Mouse (Mus musculus) small intestine, adult 10 weeks (tissue): ENCODE data around the gene Ngdn. TPM values are rescaled to one million over a fixed set of nuclear protein-coding genes. Genes with fewer than 3 reads are reported as not detected.

Experiments used
- polyA plus RNA-seq: library from polyadenylated mRNA; stranded (reverse); fragments of 350-450 nt; fragmentation: Illumina TruSeq; extraction: RNeasy Lipid Tissue Mini Kit (QIAGEN cat#74804); gene quantifications from one replicate; pipeline ENCODE4 v1.2.3, GENCODE M21; 2014; ENCODE audit warnings: low replicate concordance

The Ngdn gene
- 1.9 TPM for polyA plus RNA-seq

GRCm38 (mm10) chr14:55014991-55015766 lies at the start of gene Ngdn:
Gene Ngdn, plus strand, starts transcription at chr14:55015454.

GRCm38 (mm10) chr14:54966320-54966977 lies 48.8 kb upstream of the Ngdn start, which contains the start of gene Myh6:
Gene Myh6, minus strand, starts transcription at chr14:54966927.

GRCm38 (mm10) chr14:54976633-54977032 lies 38.6 kb upstream of the Ngdn start, which contains the start of gene Gm17428:
Gene Gm17428, plus strand, starts transcription at chr14:54976933.

GRCm38 (mm10) chr14:54994136-54994868 lies 21.0 kb upstream of the Ngdn start, which contains the start of gene Myh7:
Gene Myh7, minus strand, starts transcription at chr14:54994626.

Other genes with a start within 250 kb of the Ngdn start
- 32.0 TPM for gene Slc7a8, start 233.5 kb upstream of the Ngdn start, polyA plus RNA-seq
- not detected for gene Rnf212b, start 201.3 kb upstream of the Ngdn start, polyA plus RNA-seq
- gene Homez, start 144.5 kb upstream of the Ngdn start, polyA plus RNA-seq = 3.3 TPM
- 3.3 TPM for gene Ppp1r3e, start 137.9 kb upstream of the Ngdn start, polyA plus RNA-seq
- gene Bcl2l2, start 132.1 kb upstream of the Ngdn start, polyA plus RNA-seq = 12.5 TPM
- not detected for gene Gm20521, start 132.0 kb upstream of the Ngdn start, polyA plus RNA-seq
- gene Pabpn1, start 123.0 kb upstream of the Ngdn start, polyA plus RNA-seq = 46.7 TPM
- 0.22 TPM for gene Slc22a17, start 102.3 kb upstream of the Ngdn start, polyA plus RNA-seq
- gene Efs, start 89.3 kb upstream of the Ngdn start, polyA plus RNA-seq = not detected
- not detected for gene Il25, start 82.8 kb upstream of the Ngdn start, polyA plus RNA-seq
- not detected for gene Cmtm5, start 79.2 kb upstream of the Ngdn start, polyA plus RNA-seq
- not detected for gene Myh6, start 48.5 kb upstream of the Ngdn start, polyA plus RNA-seq
- not detected for gene Gm17428, start 38.5 kb upstream of the Ngdn start, polyA plus RNA-seq
- gene Myh7, start 20.8 kb upstream of the Ngdn start, polyA plus RNA-seq = not detected
- 0.41 TPM for gene Zfhx2, start 76.9 kb downstream of the Ngdn start, polyA plus RNA-seq
- gene Thtpa, start 79.3 kb downstream of the Ngdn start, polyA plus RNA-seq = 3.2 TPM
- 15.8 TPM for gene Ap1g2, start 91.1 kb downstream of the Ngdn start, polyA plus RNA-seq
- gene Jph4, start 101.5 kb downstream of the Ngdn start, polyA plus RNA-seq = 0.37 TPM
- gene Dhrs2, start 206.6 kb downstream of the Ngdn start, polyA plus RNA-seq = not detected